Mouse (Mus musculus) thymus, postnatal 25 days (tissue): Measurements from ENCODE around the gene Galntl5.
"Not testable (repeated sequence)": the region's sequence is repeated elsewhere in the genome, so short reads cannot be mapped to it uniquely, and the experiment has no call there.

Source experiments
- DNase-seq: peaks from one replicate; pipeline ENCODE4 v3.0.0; 2022

Galntl5 gene

GRCm38 (mm10) chr5:25181004-25181531 is at the start of gene Galntl5:
Gene Galntl5, plus strand, starts transcription at chr5:25181460.
- DNase-seq, result no peak

GRCm38 (mm10) chr5:25146705-25147104 is 34.6 kb upstream of the Galntl5 start:
- DNase-seq, result no peak

- no peak for DNase-seq
Measured at GRCm38 (mm10) chr5:25149331-25149965, 31.8 kb upstream of the Galntl5 start.

GRCm38 (mm10) chr5:25153491-25153890 is 27.8 kb upstream of the Galntl5 start:
- DNase-seq, result no peak

- DNase-seq, result no peak
Measured at GRCm38 (mm10) chr5:25153996-25154395, 27.3 kb upstream of the Galntl5 start.

- no peak for DNase-seq
Measured at GRCm38 (mm10) chr5:25154823-25155222, 26.4 kb upstream of the Galntl5 start.

- DNase-seq, result no peak
Measured at GRCm38 (mm10) chr5:25155351-25155750, 25.9 kb upstream of the Galntl5 start.

- no peak for DNase-seq
Measured at GRCm38 (mm10) chr5:25157136-25157535, 24.1 kb upstream of the Galntl5 start.

GRCm38 (mm10) chr5:25160515-25160914 is 20.7 kb upstream of the Galntl5 start:
- no peak for DNase-seq

- no peak for DNase-seq
Measured at GRCm38 (mm10) chr5:25162981-25163380, 18.3 kb upstream of the Galntl5 start.

- DNase-seq, result no peak
Measured at GRCm38 (mm10) chr5:25163938-25164337, 17.3 kb upstream of the Galntl5 start.

GRCm38 (mm10) chr5:25164341-25164740 is 16.9 kb upstream of the Galntl5 start:
- no peak for DNase-seq

GRCm38 (mm10) chr5:25165102-25165788 is 16.0 kb upstream of the Galntl5 start:
- no peak for DNase-seq

GRCm38 (mm10) chr5:25165789-25166135 is 15.5 kb upstream of the Galntl5 start:
- DNase-seq, result no peak

- DNase-seq, result no peak
Measured at GRCm38 (mm10) chr5:25166665-25167064, 14.6 kb upstream of the Galntl5 start.

- not testable (repeated sequence) for DNase-seq
Measured at GRCm38 (mm10) chr5:25177937-25178336, 3.3 kb upstream of the Galntl5 start.

GRCm38 (mm10) chr5:25178543-25178942 is 2.7 kb upstream of the Galntl5 start:
- not testable (repeated sequence) for DNase-seq

GRCm38 (mm10) chr5:25179284-25179683 is 2.0 kb upstream of the Galntl5 start:
- DNase-seq, result no peak

- no peak for DNase-seq
Measured at GRCm38 (mm10) chr5:25179936-25180488, 1.2 kb upstream of the Galntl5 start.

- DNase-seq, result no peak
Measured at GRCm38 (mm10) chr5:25183595-25183994, 2.3 kb downstream of the Galntl5 start.

GRCm38 (mm10) chr5:25184594-25184993 is 3.3 kb downstream of the Galntl5 start:
- DNase-seq, result no peak

- DNase-seq, result no peak
Measured at GRCm38 (mm10) chr5:25187727-25188126, 6.5 kb downstream of the Galntl5 start.

GRCm38 (mm10) chr5:25188802-25189201 is 7.5 kb downstream of the Galntl5 start:
- DNase-seq, result peak; percentile 22

- DNase-seq, result no peak
Measured at GRCm38 (mm10) chr5:25190521-25190920, 9.3 kb downstream of the Galntl5 start.
